Mouse (Mus musculus) embryonic stem cell, embryonic (primary cell): ENCODE measurements around the gene Abcc5.

Source experiments
- CTCF ChIA-PET, 4 experiments: fragments of 300-600 bp in 2 of 4; fragments of 350-600 bp in 2 of 4; sonication (Branson Sonifier 250); formaldehyde crosslinking; loops; one replicate each; lab custom pipeline; 2022; ENCODE audit warnings: inconsistent platforms in 2 of 4; lab: Charles Lee
- POLR2A ChIA-PET, 4 experiments: fragments of 300-600 bp in 2 of 4; fragments of 350-600 bp in 2 of 4; sonication (Branson Sonifier 250); formaldehyde crosslinking; loops; one replicate each; lab custom pipeline; 2022; ENCODE audit warnings: antibody characterized with exemption in 4 of 4, inconsistent platforms in 1 of 4; lab: Charles Lee

Gene Abcc5

GRCm38 (mm10) chr16:20345464-20345863 lies 80.7 kb downstream of the Abcc5 start:
- CTCF ChIA-PET: interaction anchor here in 1 of 4 experiments (0.8 kb wide), 1 partner anchor 48 kb away, joined by 3 read pairs; no protein-coding TSS in a partner anchor
- POLR2A ChIA-PET: interaction anchor here in 2 of 4 experiments (0.7 to 1.4 kb wide), 9 partner anchors 11 to 156 kb away, joined by 3 to 6 read pairs (median 3); no protein-coding TSS in a partner anchor

DNA sequence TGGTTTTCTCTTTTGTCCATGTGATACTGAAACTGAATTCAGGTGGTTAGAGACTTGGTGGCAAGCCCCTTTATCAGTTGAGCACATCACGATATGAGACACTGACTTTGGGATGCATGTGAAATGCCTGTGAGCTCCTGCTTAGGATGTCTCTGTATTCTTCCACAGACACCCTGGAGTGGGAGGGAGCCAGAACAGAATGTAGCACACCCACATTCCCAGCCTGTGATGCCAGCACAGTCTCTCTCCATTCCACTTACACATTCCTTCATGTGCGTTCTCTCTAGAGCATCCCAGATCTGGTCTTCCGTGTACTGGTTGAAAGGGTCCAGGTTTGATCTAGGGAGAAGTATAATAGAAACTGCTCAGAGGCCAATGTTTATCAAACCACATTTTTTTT lies 87.6 kb downstream of the Abcc5 start:
- POLR2A ChIA-PET: interaction anchor here in 2 of 4 experiments (0.6 to 1.7 kb wide), 7 partner anchors 10 to 159 kb away, joined by 3 to 4 read pairs (median 4); partner anchors contain the start of gene Eif2b5 (in 1 of the 2)
- CTCF ChIA-PET: interaction anchor here in 1 of 4 experiments (0.6 kb wide), 1 partner anchor 15 kb away, joined by 3 read pairs; no protein-coding TSS in a partner anchor

DNA sequence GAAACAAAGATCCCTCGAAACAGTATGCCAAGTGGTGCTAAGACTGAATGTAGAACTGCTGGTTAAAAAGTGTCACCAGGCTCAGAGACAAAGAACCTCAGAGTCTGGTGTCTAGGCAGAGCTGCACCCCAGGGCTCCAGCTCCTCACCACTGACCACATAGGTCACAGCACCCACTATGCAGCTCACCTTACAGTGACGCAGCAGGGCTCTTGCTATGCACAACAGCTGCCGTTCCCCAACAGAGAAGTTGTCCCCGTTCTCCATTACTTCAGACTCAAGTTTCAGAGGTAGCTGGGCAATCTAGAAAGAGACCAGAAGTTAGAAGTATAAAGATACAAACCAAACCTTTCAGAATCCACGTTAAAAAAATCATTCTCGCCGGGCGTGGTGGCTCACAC lies 91.3 kb downstream of the Abcc5 start:
- POLR2A ChIA-PET: interaction anchor here in 3 of 4 experiments (0.6 to 1.5 kb wide), 3 partner anchors 26 to 163 kb away, joined by 3 to 4 read pairs (median 4); no protein-coding TSS in a partner anchor
- CTCF ChIA-PET: no interaction called here

GRCm38 (mm10) chr16:20328306-20328705 lies 97.9 kb downstream of the Abcc5 start:
- ChIA-PET POLR2A (interaction anchor here in 2 of 4 experiments (1.1 to 1.7 kb wide), 4 partner anchors 11 to 81 kb away, joined by 3 to 4 read pairs (median 4); no protein-coding TSS in a partner anchor), CTCF (no interaction called here)

- CTCF ChIA-PET: no interaction called here
- POLR2A ChIA-PET: interaction anchor here in 3 of 4 experiments (0.7 to 1.9 kb wide), 6 partner anchors 8 to 37 kb away, joined by 3 to 4 read pairs (median 3); partner anchors contain the start of gene Parl (in 1 of the 3)
Measured at GRCm38 (mm10) chr16:20325286-20325685, 100.9 kb downstream of the Abcc5 start, which contains the start of gene Cyp2ab1. TSS of gene Cyp2ab1 (minus strand) at chr16:20325404.

GRCm38 (mm10) chr16:20323907-20324306 lies 102.3 kb downstream of the Abcc5 start:
- CTCF ChIA-PET: interaction anchor here in 2 of 4 experiments (0.6 to 1.5 kb wide), 3 partner anchors 14 to 115 kb away, joined by 3 to 6 read pairs (median 5); no protein-coding TSS in a partner anchor
- POLR2A ChIA-PET: interaction anchor here in 3 of 4 experiments (0.6 to 2.2 kb wide), 12 partner anchors 8 to 233 kb away, joined by 3 to 5 read pairs (median 3); partner anchors contain the start of gene Parl (in 1 of the 3)

DNA sequence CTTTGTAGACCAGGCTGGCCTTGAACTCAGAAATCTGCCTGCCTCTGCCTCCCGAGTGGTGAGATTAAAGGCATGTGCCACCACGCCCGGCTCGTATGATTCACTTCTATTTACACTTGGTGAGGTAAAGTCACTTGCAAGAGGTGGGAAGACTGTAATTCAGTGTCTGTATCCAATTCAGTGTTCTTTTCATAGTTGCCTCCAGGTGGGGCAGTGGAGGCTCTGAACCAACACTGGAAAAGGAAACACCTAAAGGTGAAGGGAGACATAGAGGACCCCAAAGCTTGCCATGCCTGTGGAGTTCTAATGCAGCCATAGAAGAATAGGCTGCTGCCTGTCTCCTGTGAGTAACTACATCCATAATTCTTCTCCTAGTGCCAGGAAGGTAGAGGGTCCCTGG lies 103.9 kb downstream of the Abcc5 start:
- ChIA-PET CTCF (interaction anchor here in 2 of 4 experiments (0.6 to 1.5 kb wide), 3 partner anchors 55 to 158 kb away, joined by 3 to 5 read pairs (median 4); no protein-coding TSS in a partner anchor), POLR2A (interaction anchor here in 3 of 4 experiments (0.5 to 2.2 kb wide), 11 partner anchors 10 to 157 kb away, joined by 3 to 5 read pairs (median 4); partner anchors contain the start of gene Parl (in 1 of the 3))

DNA sequence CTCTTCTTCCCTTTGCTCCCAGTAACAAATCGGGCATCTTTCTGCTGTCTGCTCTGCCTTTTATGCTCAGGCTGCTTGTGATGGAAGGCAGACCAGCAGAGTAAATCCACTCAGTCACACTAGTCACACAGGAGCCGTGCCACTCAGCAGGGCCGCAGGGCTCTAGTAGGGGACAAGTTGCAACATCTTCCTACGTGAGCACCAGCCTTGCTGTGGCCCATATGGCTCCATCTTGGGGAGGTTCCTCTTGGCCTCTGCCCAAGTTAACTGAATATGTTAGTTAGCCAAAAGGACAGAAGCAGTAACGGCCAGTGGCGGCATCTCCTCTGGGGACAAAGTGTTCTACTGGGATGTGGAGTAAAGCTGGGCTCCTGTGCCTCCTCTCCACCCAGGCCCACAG lies 109.4 kb downstream of the Abcc5 start:
- ChIA-PET CTCF (interaction anchor here in 2 of 4 experiments (0.7 to 1.1 kb wide), 3 partner anchors 15 to 460 kb away, joined by 3 to 5 read pairs (median 3); no protein-coding TSS in a partner anchor), POLR2A (interaction anchor here in 2 of 4 experiments (0.6 to 1.5 kb wide), 16 partner anchors 12 to 356 kb away, joined by 3 to 8 read pairs (median 3); partner anchors contain the start of genes Abcc5 (in 1 of the 2) and Dvl3 (in 1 of the 2))

GRCm38 (mm10) chr16:20315266-20315665 lies 110.9 kb downstream of the Abcc5 start:
- POLR2A ChIA-PET: interaction anchor here in 3 of 4 experiments (0.8 to 1.6 kb wide), 5 partner anchors 10 to 388 kb away, joined by 3 to 5 read pairs (median 4); partner anchors contain the start of gene Parl (in 1 of the 3)
- CTCF ChIA-PET: no interaction called here

DNA sequence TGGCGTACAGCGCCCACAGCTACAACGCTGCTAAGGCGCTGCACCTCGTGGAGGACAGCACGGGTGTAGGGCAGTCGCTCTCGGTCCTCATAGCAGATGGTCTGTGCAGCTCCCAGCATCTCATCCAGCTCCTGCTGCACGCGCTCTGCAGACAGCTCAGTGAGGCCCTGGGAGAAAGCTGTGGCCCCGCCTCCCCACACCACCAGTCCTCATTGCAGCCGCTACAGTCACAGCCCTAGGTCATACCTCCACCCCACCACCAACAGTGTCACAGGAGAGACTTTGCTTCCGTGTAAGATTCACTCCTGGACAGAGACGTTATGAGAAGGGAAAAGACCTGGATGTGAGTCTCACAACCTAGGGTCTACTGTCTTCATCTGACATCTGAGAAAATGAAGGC lies 113.9 kb downstream of the Abcc5 start:
- POLR2A ChIA-PET: interaction anchor here in 2 of 4 experiments (0.6 to 2.2 kb wide), 8 partner anchors 8 to 1626 kb away, joined by 3 to 8 read pairs (median 3); partner anchors contain the start of genes Abcc5 (in 1 of the 2) and Eif2b5 (in 1 of the 2)
- CTCF ChIA-PET: interaction anchor here in 1 of 4 experiments (1.3 kb wide), 2 partner anchors 9 to 10 kb away, joined by 3 read pairs; partner anchors contain the start of gene Parl

GRCm38 (mm10) chr16:20301770-20302649 lies 124.2 kb downstream of the Abcc5 start, which contains the start of gene Parl:
TSS of gene Parl (minus strand) at chr16:20302387.
- POLR2A ChIA-PET: interaction anchor here in 3 of 4 experiments (0.6 to 1.9 kb wide), 39 partner anchors 9 to 1359 kb away, joined by 3 to 9 read pairs (median 4); partner anchors contain the start of genes Eif2b5 (in 2 of the 3), Cyp2ab1 (in 1 of the 3) and Map6d1 (in 1 of the 3)
- CTCF ChIA-PET: interaction anchor here in 3 of 4 experiments (0.5 to 1.8 kb wide), 18 partner anchors 9 to 579 kb away, joined by 3 to 7 read pairs (median 4); partner anchors contain the start of gene Yeats2 (in 1 of the 3)

GRCm38 (mm10) chr16:20300076-20300475 lies 126.1 kb downstream of the Abcc5 start:
- CTCF ChIA-PET: no interaction called here
- POLR2A ChIA-PET: interaction anchor here in 1 of 4 experiments (0.6 to 1.1 kb wide), 2 partner anchors 8 to 60 kb away, joined by 3 read pairs; no protein-coding TSS in a partner anchor
